Mouse (Mus musculus): ENCODE measurements around the gene Golga2.

GRCm38 (mm10) chr2:32353836-32354235 lies 66.7 kb downstream of the Golga2 start:
- TF ChIP-seq CTCF (IDR thresholded peaks at IDR 0.05; ENCODE audit: extremely low read depth, insufficient read depth, low read length): no peak
- no peak for TF ChIP-seq POLR2A (IDR thresholded peaks at IDR 0.05; ENCODE audit: extremely low read depth, insufficient read depth, low read length)

All from cortical plate, adult 2 months (tissue).